Mouse (Mus musculus) B cell, adult (primary cell): ENCODE data around the gene Lmf1. TPM values are rescaled to one million over a fixed set of nuclear protein-coding genes. Genes with fewer than 3 reads are reported as not detected.

Experiments
- total RNA-seq: library from RNA; stranded (reverse); gene quantifications from 4 replicates; pipeline ENCODE4 v1.2.4, GENCODE M21; 2023; ENCODE audit not compliant: inconsistent age

Lmf1 gene
- 26.7 to 32.2 TPM (median 29.1 TPM) in 4 replicates for total RNA-seq

GRCm38 (mm10) chr17:25578920-25579319 lies at the start of gene Lmf1:
Gene Lmf1 (plus strand): TSS chr17:25579085.

DNA sequence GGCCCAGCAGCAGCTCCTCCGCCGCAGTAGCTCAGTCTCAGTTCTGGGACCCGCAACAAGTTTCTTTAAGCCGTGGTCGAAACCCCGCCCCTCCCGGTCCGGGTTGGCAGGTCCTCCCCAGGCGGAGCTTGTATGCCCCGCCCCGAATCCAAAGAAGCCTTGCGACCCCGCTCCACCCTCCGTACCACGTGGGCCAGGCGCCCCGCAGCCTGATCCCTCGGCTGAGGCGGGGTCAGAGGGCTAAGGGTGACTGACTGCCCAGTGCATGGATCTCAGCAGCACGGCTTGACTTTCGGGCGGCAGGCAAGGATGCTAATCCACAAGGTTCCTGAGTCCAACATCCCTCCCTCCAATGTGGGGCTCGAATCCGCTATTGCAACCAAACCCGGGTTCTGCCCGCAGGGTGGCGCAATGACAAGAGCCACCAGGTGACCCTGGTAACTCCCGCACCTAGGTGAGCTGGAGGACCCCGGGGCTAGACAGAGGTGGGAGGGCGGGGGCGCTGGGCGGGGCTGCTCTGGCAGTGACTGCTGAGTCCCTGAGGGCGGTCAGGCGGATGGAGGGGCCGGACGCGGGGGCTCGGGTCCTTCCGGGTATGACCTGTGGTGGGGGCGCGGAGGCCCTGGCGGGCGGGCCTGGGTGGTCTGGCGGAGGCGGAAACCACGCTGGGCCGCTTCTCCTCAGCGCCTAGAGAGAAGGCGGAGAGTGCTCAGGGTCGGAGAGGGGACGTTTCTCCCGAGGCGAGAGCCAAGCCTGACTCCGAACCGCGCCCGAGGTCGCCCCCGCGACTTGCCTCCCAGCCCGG lies 8.0 kb upstream of the Lmf1 start, which contains the start of gene Sox8:
Sox8 (minus strand) TSS at position 39 of the 805 bp plus-strand sequence.

Other genes starting within 250 kb of the Lmf1 start
- gene Tpsab1, start 233.5 kb upstream of the Lmf1 start, total RNA-seq, result not detected in 4 replicates
- gene Tpsb2, start 212.8 kb upstream of the Lmf1 start, total RNA-seq, result not detected in 4 replicates
- not detected in 4 replicates for gene Tpsg1, start 209.8 kb upstream of the Lmf1 start, total RNA-seq
- 5.3 to 10.7 TPM (median 7.8 TPM) in 4 replicates for gene Cacna1h, start 145.3 kb upstream of the Lmf1 start, total RNA-seq
- not detected in 4 replicates for gene Tekt4, start 124.5 kb upstream of the Lmf1 start, total RNA-seq
- gene Sstr5, start 81.8 kb upstream of the Lmf1 start, total RNA-seq, result not detected in 4 replicates
- gene Sox8, start 8.4 kb upstream of the Lmf1 start, total RNA-seq, result 0.21 to 0.67 TPM in 2 of 4 replicates, not detected in the others
- not detected in 4 replicates for gene Gng13, start 138.1 kb downstream of the Lmf1 start, total RNA-seq
- 6.4 to 12.4 TPM (median 8.6 TPM) in 4 replicates for gene Chtf18, start 148.3 kb downstream of the Lmf1 start, total RNA-seq
- gene Rpusd1, start 148.6 kb downstream of the Lmf1 start, total RNA-seq, result 5.2 to 7.4 TPM (median 7.3 TPM) in 4 replicates
- not detected in 4 replicates for gene Mslnl, start 157.0 kb downstream of the Lmf1 start, total RNA-seq
- 1.6 TPM in 1 of 4 replicates, not detected in the others for gene Msln, start 175.3 kb downstream of the Lmf1 start, total RNA-seq
- 27.3 to 40.0 TPM (median 36.0 TPM) in 4 replicates for gene Narfl, start 194.7 kb downstream of the Lmf1 start, total RNA-seq
- gene Haghl, start 206.6 kb downstream of the Lmf1 start, total RNA-seq, result 16.0 to 24.2 TPM (median 19.1 TPM) in 4 replicates
- gene Ccdc78, start 207.5 kb downstream of the Lmf1 start, total RNA-seq, result not detected in 4 replicates
- 46.3 to 58.4 TPM (median 50.0 TPM) in 4 replicates for gene Fam173a, start 213.8 kb downstream of the Lmf1 start, total RNA-seq
- gene AC134908.4, start 216.6 kb downstream of the Lmf1 start, total RNA-seq, result 1.5 TPM in 1 of 4 replicates, not detected in the others
- 10.2 to 15.1 TPM (median 13.2 TPM) in 4 replicates for gene Metrn, start 218.1 kb downstream of the Lmf1 start, total RNA-seq
- gene Fbxl16, start 230.0 kb downstream of the Lmf1 start, total RNA-seq, result not detected in 4 replicates
- 17.0 to 23.5 TPM (median 22.7 TPM) in 4 replicates for gene Wdr24, start 244.5 kb downstream of the Lmf1 start, total RNA-seq
- 26.8 to 30.2 TPM (median 29.3 TPM) in 4 replicates for gene Jmjd8, start 249.8 kb downstream of the Lmf1 start, total RNA-seq